Mouse (Mus musculus) heart, postnatal 0 days (tissue): Measurements from ENCODE around the gene Six3.

Experiments
- CTCF ChIP-seq: IDR thresholded peaks from 2 replicates; pipeline ENCODE4 v1.5.1; 2016; ENCODE audit warnings: antibody characterized with exemption, control low read depth, low read depth
- EP300 ChIP-seq: IDR thresholded peaks from 2 replicates; pipeline ENCODE4 v1.6.1; 2016; ENCODE audit warnings: antibody characterized with exemption, low read depth

- TF ChIP-seq CTCF (peak; percentile 65), EP300 (no peak)
These were observed 32.6 kb downstream of the Six3 start for GRCm38 (mm10) chr17:85645718-85646665.
